Mouse (Mus musculus): ENCODE results near the gene Hk2.
"Not testable (repeated sequence)": the region's sequence is repeated elsewhere in the genome, so short reads cannot be mapped to it uniquely, and the experiment has no call there.

DNA sequence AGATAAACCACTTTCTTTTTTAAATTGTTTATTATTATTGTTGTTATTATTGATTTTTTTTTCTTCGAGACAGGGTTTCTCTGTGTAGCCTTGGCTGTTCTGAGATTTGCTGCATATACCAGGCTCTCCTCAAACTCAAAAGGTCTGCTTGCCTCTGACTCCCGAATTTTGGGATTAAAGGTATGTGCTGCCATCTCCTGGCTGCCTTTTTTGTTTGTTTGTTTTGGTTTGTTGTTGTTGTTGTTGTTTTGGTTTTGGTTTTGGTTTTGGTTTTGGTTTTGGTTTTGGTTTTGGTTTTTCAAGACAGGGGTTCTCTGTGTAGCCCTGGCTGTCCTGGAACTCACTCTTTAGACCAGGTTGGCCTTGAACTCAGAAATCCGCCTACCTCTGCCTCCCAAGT is 96.6 kb downstream of the Hk2 start:
- not testable (repeated sequence) for TF ChIP-seq POU5F1 (IDR thresholded peaks at IDR 0.05; ENCODE audit: borderline replicate concordance, low read length); CTCF (conservative IDR thresholded peaks at IDR 0.05; ENCODE audit: low read length); NANOG (IDR thresholded peaks at IDR 0.05; ENCODE audit: borderline replicate concordance, low read length)

Data from E14TG2a.4 (cell line).